Mouse (Mus musculus) cortical plate, adult 2 months (tissue): ENCODE data around the gene Smad9.

Experiments used
- CTCF ChIP-seq: fragments of 200-500 bp; IDR thresholded peaks from 2 replicates; pipeline ENCODE4 v1.5.1; 2011; ENCODE audit warnings: mild to moderate bottlenecking, control low read depth, low read length; ENCODE audit not compliant: insufficient read depth; ENCODE audit errors: extremely low read depth
- POLR2A ChIP-seq: fragments of 200-500 bp; IDR thresholded peaks from 2 replicates; pipeline ENCODE4 v1.6.1; 2011; ENCODE audit warnings: mild to moderate bottlenecking, low read length, control low read depth; ENCODE audit not compliant: insufficient read depth; ENCODE audit errors: extremely low read depth

DNA sequence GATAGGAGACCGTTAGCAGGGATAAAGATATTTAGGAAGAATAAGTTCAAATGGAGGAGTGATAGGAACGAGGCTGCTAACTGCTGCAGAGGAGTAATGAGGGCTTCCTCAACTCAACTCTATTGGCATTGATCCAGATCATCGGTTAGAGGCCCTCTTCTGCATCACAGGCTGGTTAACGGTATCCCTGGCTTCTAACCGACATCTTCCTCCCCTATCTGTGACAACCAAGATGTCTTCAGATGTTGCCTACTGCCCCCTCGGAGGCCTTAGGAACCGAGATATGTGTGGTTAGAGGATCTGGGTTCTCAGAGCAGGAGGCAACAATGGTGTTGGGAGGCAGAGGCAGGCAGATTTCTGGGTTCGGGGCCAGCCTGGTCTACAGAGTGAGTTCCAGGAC lies 13.2 kb downstream of the Smad9 start:
- TF ChIP-seq POLR2A = no peak
- TF ChIP-seq CTCF = no peak
